Mouse (Mus musculus) adrenal gland, postnatal 36 days (tissue): Measurements from ENCODE around the gene Mx1. TPM values are rescaled to one million over a fixed set of nuclear protein-coding genes. Genes with fewer than 3 reads are reported as not detected.

Experiments used
- DNase-seq, 2 experiments: peaks; one replicate each; pipeline ENCODE4 v3.0.0; 2021; ENCODE audit warnings: mixed read lengths in 1 of 2
- total RNA-seq, 2 experiments: library from RNA; stranded (reverse); gene quantifications; 2 replicates each; pipeline ENCODE4 v1.2.3; 2021

Mx1 gene
- total RNA-seq, 2 experiments from 2014 or later = 4.3 TPM

DNA sequence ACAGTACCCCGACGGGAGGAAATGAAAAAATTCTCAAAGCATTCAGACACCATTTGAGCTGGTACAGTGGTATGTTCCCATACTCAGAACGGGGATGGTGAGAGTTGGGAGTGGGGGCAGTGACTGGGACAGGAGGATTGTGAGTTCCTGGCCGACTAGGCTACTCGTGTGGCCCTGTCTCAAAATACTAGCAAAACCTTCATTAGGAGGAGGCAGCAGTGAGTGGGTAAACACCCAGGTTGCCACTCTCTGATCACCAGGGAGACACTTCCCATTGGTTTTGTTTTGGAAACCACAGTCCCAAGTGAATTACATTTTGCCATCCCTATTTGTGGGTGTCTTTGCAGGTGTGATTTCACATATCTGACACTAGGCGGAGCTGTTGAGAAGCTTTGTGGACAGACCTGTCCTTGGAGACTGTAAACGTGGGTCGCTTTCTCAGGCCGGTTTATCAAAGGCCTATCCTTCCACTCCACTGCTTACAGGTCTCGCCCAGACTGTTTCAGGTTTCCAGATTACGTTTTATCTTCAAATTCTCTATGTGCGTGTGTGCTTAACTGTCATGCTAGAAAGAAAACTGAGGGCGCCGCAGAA lies 18.9 kb downstream of the Mx1 start:
- peak; percentile 22 to 58 for DNase-seq

DNA sequence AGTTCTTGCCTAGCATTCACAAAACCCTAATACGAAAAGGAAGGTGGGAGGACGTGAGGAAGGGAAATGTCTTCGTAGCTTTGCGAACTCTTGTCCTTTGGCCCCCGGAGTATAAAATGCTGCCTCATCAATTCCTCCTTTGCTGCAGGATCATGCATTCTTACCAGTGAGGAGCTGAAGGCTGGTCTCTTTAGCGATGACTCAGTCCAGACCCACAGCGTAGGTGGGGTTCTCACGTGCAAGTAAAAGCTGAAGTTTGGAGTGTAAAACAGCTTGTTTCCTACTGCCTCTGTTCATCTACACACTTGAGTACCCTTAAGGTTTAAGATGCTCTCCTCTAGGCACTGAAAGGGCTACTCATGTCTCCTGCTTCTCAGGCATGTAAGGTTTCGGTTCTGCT lies 20.7 kb downstream of the Mx1 start:
- DNase-seq = no peak

DNA sequence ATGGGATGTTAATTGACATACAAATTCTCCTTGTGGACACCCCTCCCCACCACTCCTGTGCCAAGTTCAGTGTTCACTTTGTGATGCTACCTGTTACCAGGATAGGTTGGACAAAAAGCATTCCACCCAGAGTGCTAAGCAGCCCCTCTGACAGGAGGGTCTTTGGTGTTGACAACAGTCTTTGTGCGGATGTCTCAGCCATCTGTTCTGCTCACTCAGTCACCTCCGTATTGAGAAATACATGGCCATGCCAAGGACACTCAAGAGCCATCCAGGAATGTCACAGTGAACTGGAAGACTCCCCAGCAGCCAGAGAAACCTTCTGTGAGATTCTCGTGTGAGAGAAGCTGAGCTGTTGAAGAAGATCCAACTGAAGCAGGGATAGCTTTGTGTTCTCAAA lies 24.5 kb downstream of the Mx1 start:
- DNase-seq = no peak

DNA sequence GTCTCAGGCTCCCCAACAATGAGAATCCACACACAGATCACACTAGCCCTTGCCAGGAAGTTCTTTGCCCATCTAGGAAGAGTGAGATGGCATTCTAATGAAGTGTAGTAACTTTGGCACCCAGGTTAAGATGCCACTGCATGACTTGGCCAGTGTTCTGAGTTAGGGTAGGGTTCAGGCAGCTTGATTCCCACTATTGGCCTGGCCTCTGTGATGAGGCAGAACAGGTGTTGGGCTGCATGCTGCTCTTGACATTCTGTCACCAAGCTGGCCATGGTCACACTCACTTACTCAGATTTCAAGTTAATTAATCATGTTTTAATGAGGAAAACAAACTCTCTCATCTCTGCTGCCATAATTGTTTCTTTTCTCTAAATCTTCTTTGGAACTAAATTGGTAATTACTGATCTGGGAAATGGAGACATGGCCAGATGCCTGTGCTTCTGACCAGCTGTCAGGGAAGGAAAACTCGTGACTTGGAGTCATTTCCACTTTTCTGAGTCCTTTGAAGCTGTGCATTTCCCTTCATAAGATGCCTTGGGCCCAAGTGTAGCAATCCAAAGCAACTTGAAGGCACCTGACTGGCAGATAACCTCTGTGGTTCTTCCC lies 25.2 kb downstream of the Mx1 start:
- DNase-seq = no peak

DNA sequence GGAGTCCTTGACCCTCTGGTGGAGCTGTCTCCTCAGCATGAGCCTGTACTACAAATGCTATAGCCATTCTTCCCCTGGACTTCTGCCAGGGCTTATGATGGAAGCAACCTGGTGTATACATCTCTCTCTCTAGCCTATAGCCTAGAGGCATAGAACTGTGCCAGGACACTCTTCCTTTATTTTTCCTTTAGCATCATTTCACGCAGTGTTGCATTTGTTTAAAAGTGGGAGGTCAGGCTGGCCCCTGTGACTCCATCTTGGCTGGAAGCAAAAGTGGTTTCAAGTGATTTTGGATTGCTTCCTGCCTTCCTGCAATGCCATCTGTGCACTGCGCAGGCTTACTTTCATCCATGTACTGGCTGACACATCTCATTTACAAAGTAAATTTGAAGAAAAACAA lies 28.5 kb downstream of the Mx1 start:
- no peak for DNase-seq

DNA sequence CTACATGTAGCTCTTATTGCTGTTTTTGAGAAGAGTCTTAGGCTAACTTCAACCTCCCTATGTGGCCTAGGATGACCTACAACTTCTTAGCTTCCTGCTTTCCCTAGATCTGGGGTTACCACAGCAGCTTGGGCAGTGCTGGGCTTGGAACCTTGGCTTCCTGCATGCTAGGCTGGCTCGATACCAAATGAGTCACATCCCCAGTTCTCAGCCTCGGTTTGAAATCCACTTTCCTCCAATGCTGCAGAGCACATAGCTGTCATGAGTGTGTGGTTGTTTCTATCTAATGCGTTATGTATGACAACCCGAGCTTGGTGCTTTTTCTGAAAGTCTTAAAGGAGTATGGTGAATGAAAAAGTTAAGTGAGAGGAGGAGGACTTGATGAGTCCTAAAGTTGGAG lies 31.4 kb downstream of the Mx1 start:
- DNase-seq = peak; percentile 81

DNA sequence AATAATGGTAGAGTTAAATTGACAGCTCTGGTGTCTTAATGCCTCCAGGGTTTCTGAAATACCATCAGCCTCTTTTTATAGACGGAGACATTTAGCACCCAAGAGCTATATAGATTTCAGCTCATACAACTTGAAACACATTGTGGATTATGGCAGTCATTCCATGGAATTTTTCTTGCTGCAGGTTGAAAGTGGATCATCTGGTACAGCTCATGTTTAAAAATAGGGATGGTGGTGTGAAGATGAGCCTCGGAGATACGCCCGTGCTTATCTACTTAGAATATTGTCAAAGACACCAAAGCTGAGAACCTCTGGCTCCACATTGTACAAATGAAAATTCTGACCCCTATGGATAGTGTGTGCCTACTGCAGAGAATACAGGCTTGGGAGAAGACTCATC lies 32.6 kb downstream of the Mx1 start:
- DNase-seq = no peak

DNA sequence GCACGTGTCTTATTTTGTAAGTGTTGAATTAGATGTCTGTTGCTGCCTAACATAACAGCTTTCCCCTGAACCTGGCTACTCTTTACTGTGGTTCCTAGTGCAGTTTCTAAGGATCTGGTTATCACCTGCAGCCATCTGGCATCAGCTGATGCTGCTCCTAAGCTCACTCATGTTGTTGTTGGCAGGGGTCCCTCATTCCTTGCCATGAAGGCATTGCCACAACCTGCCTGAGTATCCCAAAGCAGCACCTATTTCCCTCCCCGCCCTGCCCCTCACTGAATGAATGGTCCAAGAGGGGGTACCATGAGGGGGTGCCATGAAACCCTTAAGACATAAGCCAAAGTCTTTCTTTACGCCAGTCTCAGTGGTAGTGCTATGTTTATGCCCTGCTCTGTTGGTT lies 34.7 kb downstream of the Mx1 start:
- no peak for DNase-seq

DNA sequence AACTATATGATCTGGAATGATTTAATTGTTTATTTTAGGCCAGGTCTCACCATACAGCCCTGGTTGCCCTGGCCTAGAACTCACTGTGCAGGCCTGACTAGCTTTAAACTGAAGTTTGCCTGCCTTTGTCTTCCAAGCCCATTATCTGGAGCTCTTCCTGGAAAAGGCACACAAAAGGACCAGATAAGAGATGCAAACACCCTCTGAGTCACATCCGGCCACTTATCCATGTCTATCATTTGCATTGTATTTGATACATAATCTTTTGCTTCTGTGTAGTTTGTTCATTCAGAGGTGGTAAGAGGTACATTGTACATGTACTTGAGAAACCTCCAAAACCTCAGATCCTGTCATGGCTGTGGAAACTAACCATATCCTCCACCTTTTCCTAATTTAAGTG lies 39.1 kb downstream of the Mx1 start:
- no peak for DNase-seq

DNA sequence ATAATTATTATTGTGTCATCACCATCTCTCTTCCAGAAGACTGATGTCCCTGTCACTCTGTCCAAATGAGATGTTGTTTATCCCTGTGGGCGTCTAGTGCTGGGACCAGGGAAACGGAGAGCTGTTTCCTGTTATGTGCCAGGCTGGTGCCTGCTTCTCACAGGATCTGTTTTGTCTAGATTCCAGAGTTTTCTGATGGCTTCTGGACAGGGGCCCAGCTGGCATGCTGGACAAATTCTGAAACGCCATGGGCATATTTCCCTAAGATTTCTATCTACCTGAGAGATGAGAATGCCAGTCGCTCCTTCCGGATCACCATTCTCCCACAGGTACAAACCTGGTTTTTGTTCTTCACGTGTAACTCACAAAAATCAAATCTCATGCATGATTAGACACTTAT lies 41.0 kb downstream of the Mx1 start:
- no peak for DNase-seq

DNA sequence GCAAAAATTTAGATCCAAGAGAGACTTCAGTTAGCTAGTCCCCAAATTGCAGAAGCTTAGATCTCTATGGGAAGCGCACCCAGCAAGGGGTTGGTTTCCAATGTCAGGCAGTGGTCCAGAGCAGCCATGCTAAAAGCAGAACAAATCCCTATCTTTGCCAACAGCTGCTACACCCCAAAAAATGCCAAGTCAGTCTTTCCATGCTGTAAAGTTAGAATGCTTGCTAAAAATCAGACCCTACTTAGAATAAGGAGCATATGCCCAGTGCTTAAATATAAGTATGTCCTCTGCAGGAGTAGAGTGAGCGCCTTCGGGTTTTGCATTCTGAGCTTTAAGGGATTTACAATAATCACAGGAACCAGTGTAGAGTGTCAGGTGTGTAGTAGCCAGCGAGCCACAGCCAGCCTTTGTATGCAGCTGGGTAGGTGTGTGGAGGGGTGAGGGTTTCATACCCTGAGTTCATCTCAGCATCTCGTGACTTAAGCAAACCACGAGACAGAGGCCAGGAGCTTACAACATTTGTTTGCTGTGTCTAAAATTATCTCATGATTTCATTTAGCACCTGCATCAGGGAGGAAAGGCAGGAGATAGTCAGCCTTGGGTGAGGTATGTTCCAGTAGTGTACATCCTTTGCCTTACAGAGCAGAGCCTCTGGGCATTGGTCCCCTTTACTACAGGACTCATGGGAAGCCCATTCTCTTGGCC lies 43.8 kb downstream of the Mx1 start:
- no peak for DNase-seq

DNA sequence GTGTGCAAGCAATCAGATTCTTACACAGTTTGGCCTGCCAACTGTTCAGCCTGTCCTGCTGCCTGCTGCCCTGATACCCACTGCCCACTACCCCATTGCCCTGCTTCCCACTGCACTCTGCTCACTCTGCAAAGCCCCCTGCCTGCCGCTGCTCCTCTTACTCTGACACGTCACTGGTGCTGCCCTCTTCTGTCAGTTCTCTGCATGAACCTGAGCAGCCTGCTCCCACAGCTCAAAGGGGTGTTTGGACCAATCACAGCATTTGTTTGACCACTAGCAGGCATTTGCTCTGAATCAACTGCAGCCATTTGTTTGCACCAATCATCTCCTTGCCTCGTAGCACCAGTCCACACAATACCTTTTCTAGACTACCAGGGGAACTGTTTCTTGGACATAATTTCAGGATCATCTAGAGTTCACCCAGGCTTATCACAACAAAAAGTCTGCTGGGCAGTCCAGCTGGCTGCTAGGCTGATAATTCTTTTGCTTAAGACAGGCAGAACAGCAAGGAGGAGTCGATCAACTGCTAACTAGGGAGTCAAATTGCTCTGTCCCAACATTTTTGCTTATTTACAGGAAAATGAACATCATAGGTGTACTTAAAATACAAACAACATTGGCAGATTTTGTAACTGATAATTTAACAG lies 44.7 kb downstream of the Mx1 start:
- peak; percentile 48 to 74 for DNase-seq

DNA sequence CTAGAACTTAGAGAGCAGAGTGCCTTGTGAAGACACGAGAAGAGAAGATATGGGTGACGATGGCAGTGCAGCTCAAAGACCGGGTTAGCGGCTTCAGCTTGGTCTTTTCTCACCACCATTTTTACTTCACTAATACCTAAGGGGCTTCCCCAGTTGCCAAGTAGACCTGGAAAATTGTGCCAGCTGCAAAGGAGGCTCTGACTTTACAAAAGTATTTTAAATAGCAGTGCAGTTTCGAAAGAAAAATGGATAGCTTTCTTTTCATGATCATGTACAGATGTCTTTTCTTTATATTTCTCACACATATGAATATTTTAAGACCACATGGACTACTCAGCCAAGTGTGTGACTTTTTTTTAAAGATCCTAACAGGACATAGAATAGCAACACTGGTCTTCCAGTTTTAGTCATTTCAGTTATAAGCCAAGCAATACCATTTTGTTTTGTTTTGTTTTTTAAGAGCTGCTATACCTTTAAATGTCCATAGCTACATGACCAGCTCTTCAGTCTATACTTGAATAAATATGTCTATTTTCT lies 57.2 kb downstream of the Mx1 start:
- DNase-seq = no peak

DNA sequence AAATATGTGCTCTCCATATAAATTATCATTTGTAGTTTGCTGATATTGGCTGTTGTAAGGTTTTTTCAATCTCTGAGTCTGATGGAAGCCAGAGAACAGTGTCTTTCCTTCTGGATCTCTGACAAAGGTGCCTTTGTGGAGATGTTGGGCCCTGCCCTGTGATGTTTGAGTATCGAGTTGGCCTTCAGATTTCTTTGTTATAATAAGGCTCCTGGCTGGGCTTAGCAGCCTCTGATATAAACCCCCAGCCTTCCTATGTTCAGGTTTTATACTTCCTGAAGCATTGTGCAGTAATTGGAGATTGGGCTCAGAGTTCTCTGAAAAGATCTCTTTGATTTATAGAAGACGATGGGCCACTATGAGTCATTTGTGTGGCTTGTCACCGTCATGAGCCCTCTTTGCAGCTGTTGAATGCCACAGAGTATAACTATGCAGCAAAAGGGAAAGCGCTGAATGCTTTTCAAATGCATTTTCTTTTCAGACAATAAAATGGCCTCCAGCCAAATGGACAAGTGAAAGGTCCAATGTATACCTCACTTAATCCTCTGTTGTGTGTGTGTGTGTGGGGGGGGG lies 60.4 kb downstream of the Mx1 start:
- no peak for DNase-seq

DNA sequence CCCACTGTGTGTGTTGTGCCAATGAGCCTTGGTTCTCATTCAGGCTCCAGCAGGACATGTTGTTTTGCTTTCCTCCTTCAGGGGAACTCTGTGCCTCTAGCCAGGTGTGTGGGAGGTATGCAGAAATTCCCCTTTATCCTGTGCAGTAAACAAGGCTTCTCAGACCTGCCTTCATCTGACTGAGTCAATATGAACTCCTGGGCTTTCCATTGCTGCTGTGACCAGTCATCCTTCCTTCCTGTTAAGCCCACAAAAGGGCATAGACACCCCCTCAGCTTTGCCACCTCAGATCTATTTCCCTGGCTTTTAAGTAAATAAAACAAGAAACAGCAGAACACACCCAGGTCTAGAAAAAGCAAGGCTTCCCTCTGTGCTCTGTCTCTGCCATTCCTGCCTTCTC lies 61.0 kb downstream of the Mx1 start:
- DNase-seq = no peak

DNA sequence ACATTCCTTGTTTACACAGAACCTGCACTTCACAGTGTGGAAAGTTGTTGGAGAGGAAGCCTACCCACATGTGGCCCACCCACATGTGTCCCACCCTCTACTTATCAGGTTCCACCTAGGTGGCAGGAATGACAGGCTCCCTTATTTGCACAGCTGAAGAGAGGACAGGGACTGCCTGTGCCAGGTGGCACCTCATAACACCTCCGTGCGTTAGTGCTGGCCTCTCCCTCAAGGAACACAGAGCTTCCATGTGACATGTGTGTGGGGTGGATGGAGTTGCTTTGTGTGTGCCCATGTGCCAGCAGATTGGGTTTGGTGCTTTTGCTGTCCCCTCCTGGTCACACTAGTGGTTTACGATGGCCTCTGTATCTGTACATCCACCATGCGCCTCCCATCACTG lies 62.7 kb downstream of the Mx1 start:
- no peak for DNase-seq

DNA sequence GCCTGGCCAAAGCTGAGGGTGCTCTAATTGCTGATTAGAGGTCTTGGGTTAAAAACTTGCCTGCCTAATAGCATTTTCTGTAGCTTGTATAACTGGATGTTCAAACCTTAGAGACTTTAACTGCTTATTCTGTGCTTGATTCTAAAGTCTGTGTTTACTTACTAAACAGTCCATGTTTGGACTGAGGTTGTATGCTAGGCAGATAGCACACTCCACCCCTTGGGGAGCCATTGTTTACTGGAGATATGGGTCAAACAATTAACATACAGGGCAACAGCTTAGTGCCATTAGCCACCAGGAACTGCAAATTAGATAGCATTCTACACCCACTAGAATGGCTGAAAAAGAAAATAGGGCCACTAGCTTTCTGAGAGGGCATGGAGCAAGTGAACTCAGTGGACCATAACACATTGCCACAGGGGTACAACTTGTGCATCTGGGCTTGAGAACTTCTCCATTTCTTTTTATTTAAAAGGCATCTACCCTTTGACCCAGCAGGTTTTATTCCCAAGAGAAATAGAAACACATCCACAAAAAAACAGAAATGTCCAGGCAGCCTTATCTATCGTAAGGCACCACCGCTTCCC lies 64.7 kb downstream of the Mx1 start:
- no peak for DNase-seq

Other genes starting within 250 kb of the Mx1 start
- 10 to 100 TPM; 13.2 to 17.0 TPM for gene Bace2, start 106.2 kb downstream of the Mx1 start, total RNA-seq
- not detected for gene Fam3b, start 51.9 kb upstream of the Mx1 start, total RNA-seq
- gene Tmprss2, start 148.3 kb upstream of the Mx1 start, total RNA-seq = not detected